Mouse (Mus musculus) cerebellum, adult 11-12 months (tissue): ENCODE measurements at regions not wholly inside any gene's neighbourhood (a gene's known extent, or its start where the extent isn't known, plus 50 kb on each side); places are given as distances from the start of the nearest gene placed in this dataset.

Source experiments
- DNase-seq: peaks from one replicate; pipeline ENCODE4 v3.0.0; 2022

- DNase-seq = no peak
Observed at GRCm38 (mm10) chr16:78626803-78627202, 50.3 kb upstream of the D16Ertd472e start.
